Mouse (Mus musculus): Measurements from ENCODE around the gene Asic2.

- TF ChIP-seq CTCF (IDR thresholded peaks at IDR 0.05; ENCODE audit: borderline replicate concordance, insufficient read depth, low read depth, low read length), result no peak
- no peak for TF ChIP-seq POLR2A (IDR thresholded peaks at IDR 0.05; ENCODE audit: borderline replicate concordance, insufficient read depth, low read length)
These were observed 331.9 kb downstream of the Asic2 start for GRCm38 (mm10) chr11:81636356-81636755.
